Mouse (Mus musculus) lung, postnatal 0 days (tissue): Measurements from ENCODE around the gene Ptpn4. TPM values are rescaled to one million over a fixed set of nuclear protein-coding genes. Genes with fewer than 3 reads are reported as not detected.

Experiments
- ATAC-seq: fragments of 200-750 bp; cut with Nextera tagmentation; 2 replicates; pipeline ENCODE4 v1.8.0; 2017; ENCODE audit warnings: moderate library complexity
- DNase-seq: peaks from one replicate; pipeline ENCODE4 v3.0.0-alpha.2; 2016; ENCODE audit warnings: low spot score
- H3K27ac ChIP-seq: fragments of 300-500 bp; sonication (generic); 2 replicates; pipeline ENCODE4 v1.5.1; 2014; ENCODE audit warnings: antibody characterized with exemption, mild to moderate bottlenecking, low read length, mixed read lengths
- H3K27me3 ChIP-seq: fragments of 300-500 bp; sonication (generic); replicated peaks from 2 replicates; pipeline ENCODE4 v1.6.1; 2014; ENCODE audit warnings: low read length, mixed read lengths; ENCODE audit not compliant: insufficient read depth
- H3K36me3 ChIP-seq: fragments of 300-500 bp; sonication (generic); 2 replicates; pipeline ENCODE4 v1.6.1; 2014; ENCODE audit warnings: low read length, mixed read lengths; ENCODE audit not compliant: insufficient read depth
- H3K4me1 ChIP-seq: fragments of 300-500 bp; sonication (generic); 2 replicates; pipeline ENCODE4 v1.6.1; 2014; ENCODE audit warnings: antibody characterized with exemption, low read depth, low read length, mixed read lengths; ENCODE audit not compliant: insufficient read depth
- H3K4me2 ChIP-seq: fragments of 300-500 bp; sonication (generic); replicated peaks from 2 replicates; pipeline ENCODE4 v1.6.1; 2014; ENCODE audit warnings: low read depth, mild to moderate bottlenecking, low read length, moderate library complexity, mixed read lengths
- H3K4me3 ChIP-seq: fragments of 300-500 bp; sonication (generic); 2 replicates; pipeline ENCODE4 v1.5.1; 2014; ENCODE audit warnings: low read depth, low read length
- H3K9ac ChIP-seq: fragments of 300-500 bp; sonication (generic); replicated peaks from 2 replicates; pipeline ENCODE4 v1.6.1; 2014; ENCODE audit warnings: low read depth, mild to moderate bottlenecking
- H3K9me3 ChIP-seq: fragments of 300-500 bp; sonication (generic); 2 replicates; pipeline ENCODE4 v1.6.1; 2016; ENCODE audit warnings: low read length, mixed read lengths
- CTCF ChIP-seq: IDR thresholded peaks from 2 replicates; pipeline ENCODE4 v1.5.1; 2016; ENCODE audit warnings: antibody characterized with exemption, mild to moderate bottlenecking
- EP300 ChIP-seq: IDR thresholded peaks from 2 replicates; pipeline ENCODE4 v1.6.1; 2016; ENCODE audit warnings: antibody characterized with exemption, mild to moderate bottlenecking, control low read depth
- WGBS: fragments of 180-500 bp; shearing (Covaris S2); extraction: QIAGEN DNeasy Blood & Tissue Kit; methylation state at CpG from one replicate; pipeline ENCODE4 v1.1.7; 2014; 5-methylcytosine and 5-hydroxymethylcytosine counted together
- polyA plus RNA-seq: library from polyadenylated mRNA; unstranded; fragments of >200 nt; fragmentation: Nextera tagmentation; extraction: Ambion mirVana; gene quantifications from 2 replicates; pipeline ENCODE4 v1.2.1, GENCODE M21; 2015

Ptpn4 gene
- polyA plus RNA-seq, 1 experiment from 2014 or later = 4.8 TPM

DNA sequence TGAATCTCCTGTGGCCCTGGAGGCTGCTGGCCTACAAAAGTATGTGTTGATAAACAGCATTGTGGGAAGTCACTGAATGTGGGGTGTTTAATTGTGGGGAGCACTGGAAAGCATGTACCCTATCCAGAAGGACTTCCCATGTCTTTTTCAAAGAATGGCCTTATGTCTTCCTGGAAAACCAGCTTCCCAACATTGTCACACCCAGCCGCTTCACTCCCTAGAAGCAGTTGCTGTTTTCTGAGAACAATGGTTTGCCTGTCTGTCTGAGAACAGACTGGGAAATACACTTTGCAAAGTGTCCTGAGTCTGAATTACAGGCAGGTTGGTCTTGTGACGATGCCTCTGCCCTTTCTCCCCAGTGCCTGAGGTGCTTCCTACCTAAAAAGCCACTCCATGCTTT lies 29.9 kb upstream of the Ptpn4 start:
- 34% methylated on average over 2 of the region's 2 CpGs for WGBS
- no peak overlapping the region for H3K9ac ChIP-seq
- ATAC-seq = peak; percentile 28; the same call in 1 of the 2 replicates
- H3K4me3 ChIP-seq = no peak overlapping the region
- no peak for DNase-seq
- H3K4me1 ChIP-seq = no peaks in the 10 kb centered on the region
- no peak overlapping the region for H3K4me2 ChIP-seq
- no peaks in the 10 kb centered on the region for H3K9me3 ChIP-seq
- peak; percentile 55; the same call in 1 of the 2 replicates for TF ChIP-seq EP300
- TF ChIP-seq CTCF = no peak
- H3K27ac ChIP-seq = no peak overlapping the region
- no peaks in the 10 kb centered on the region for H3K27me3 ChIP-seq
- H3K36me3 ChIP-seq = no peaks in the 10 kb centered on the region

DNA sequence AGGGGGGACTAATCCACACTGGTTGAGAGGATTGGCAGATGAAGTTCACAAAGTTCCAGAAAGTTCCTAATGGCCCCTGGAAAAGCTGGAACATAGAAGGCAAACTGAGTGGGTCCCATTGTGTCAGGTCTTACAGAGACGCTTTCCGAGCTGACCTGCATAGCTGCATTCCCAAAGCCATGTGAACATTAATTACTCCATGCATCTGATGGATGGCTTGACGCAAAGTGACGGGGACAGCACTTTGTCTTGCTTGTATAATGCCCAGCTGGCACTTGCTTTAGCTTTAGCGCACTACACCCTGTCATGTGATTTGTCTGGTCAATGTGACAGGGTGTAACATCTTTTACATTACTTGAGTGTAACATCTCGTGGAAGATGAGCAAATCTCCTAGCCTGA lies 27.9 kb upstream of the Ptpn4 start:
- TF ChIP-seq EP300 = no peak
- no peak for TF ChIP-seq CTCF
- ATAC-seq = no peak

DNA sequence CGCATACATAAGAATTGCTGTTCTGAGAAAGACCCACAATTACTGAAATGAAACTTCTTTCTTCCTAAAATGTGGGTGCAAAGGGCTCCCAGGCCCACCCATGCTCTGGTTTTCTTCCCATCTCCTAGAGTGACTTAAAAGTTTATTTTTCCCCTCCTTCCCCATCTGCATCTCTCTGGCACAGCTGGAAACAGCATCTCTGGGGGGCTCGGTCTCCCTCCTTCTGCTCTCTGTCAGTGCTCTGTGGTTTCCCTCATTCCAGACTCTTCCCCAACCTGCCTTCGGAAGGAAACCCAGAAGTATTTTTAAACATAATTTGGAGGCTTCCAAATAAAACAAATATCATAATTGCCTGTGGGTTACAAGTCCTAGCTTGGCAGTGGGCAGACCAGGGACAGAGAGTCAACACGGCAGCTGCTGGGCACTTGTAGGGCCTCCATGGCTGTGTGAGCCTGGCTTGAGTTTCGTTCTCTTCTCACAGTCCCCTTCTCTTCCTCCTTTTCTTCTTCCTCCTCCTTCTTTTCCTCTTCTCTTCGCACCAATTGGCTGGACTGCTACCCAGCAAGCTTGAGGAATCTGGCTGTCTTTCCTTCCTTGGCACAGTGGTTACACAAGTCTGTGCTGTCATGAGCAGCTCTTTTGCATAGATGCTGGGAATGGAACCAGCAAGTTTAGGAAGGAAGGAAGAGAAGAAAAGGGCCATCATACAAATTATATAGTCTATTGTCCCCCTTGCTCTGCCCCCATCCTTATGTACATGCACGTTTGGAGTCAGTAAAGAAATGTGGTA lies 26.3 kb upstream of the Ptpn4 start:
- H3K4me3 ChIP-seq = no peak overlapping the region
- TF ChIP-seq EP300 = no peak
- DNase-seq (no peak), ATAC-seq (no peak)
- no peak overlapping the region for H3K27ac ChIP-seq
- WGBS = 67% methylated on average over 7 of the region's 7 CpGs
- H3K4me2 ChIP-seq = no peak overlapping the region
- H3K4me1 ChIP-seq = no peaks in the 10 kb centered on the region
- H3K9ac ChIP-seq = no peak overlapping the region
- no peaks in the 10 kb centered on the region for H3K27me3 ChIP-seq
- no peaks in the 10 kb centered on the region for H3K9me3 ChIP-seq
- H3K36me3 ChIP-seq = no peaks in the 10 kb centered on the region

More for the DNA sequence above, 27.9 kb upstream of the Ptpn4 start:
- Histone ChIP-seq H3K27me3 (no peaks in the 10 kb centered on the region), H3K36me3 (no peaks in the 10 kb centered on the region), H3K4me1 (no peaks in the 10 kb centered on the region), H3K27ac (no peak overlapping the region), H3K4me3 (no peak overlapping the region), H3K4me2 (no peak overlapping the region), H3K9me3 (no peaks in the 10 kb centered on the region), H3K9ac (no peak overlapping the region)
- no peak for DNase-seq
- 71% methylated on average over 6 of the region's 6 CpGs for WGBS

DNA sequence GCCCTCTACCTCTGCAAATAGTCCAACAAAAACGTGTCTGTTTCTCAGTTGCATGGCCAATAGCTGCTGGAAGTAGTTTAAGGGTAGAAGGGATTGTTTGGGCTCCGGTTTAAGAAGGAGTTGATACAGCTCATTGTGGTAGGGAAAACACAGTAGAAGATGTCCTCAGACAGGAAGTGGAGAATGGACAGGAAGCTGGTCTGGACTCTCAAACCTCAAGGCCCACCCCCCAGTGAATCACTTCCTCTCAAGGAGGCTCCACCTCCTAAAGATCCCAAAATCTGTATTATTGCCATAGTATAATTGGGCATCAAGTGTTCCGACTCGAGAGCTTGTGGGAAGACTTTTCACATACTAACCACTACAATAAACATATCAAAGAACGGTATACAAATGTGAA lies 22.2 kb upstream of the Ptpn4 start:
- Histone ChIP-seq H3K9me3 (no peaks in the 10 kb centered on the region; the same call in 1 of the 2 replicates), H3K4me2 (no peak overlapping the region), H3K4me3 (no peak overlapping the region), H3K4me1 (no peaks in the 10 kb centered on the region), H3K9ac (no peak overlapping the region), H3K27me3 (no peaks in the 10 kb centered on the region), H3K27ac (no peak overlapping the region), H3K36me3 (no peaks in the 10 kb centered on the region)
- ATAC-seq (no peak), DNase-seq (no peak)
- no peak for TF ChIP-seq CTCF
- TF ChIP-seq EP300 = no peak
- WGBS = 71% methylated on average over 5 of the region's 5 CpGs

DNA sequence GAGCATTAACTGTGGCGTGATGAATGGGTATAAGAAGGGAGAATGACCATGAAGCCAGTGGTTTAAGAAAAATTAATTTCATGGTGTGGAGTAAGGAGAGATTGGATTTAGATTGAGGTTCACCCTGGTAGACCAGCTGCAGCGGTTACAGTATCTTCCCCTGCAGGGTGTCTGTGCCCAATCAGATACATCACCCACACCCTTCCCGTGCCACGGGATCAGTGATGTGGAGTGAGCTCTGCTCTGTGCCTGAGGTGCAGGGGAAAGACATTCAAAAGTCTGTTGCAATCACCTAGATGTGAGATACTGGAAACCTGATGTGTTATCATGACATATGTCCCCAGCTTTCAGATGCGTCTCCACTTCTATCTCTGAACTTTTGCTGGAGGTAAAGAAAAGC lies 15.6 kb upstream of the Ptpn4 start:
- Histone ChIP-seq H3K4me2 (no peak overlapping the region), H3K4me1 (no peaks in the 10 kb centered on the region), H3K27me3 (no peaks in the 10 kb centered on the region), H3K4me3 (no peak overlapping the region), H3K27ac (no peak overlapping the region), H3K9ac (no peak overlapping the region), H3K36me3 (no peaks in the 10 kb centered on the region), H3K9me3 (no peaks in the 10 kb centered on the region; the same call in 1 of the 2 replicates)
- DNase-seq = no peak
- ATAC-seq = no peak
- TF ChIP-seq EP300 (no peak), CTCF (no peak)
- WGBS = 79% methylated on average over 5 of the region's 5 CpGs

DNA sequence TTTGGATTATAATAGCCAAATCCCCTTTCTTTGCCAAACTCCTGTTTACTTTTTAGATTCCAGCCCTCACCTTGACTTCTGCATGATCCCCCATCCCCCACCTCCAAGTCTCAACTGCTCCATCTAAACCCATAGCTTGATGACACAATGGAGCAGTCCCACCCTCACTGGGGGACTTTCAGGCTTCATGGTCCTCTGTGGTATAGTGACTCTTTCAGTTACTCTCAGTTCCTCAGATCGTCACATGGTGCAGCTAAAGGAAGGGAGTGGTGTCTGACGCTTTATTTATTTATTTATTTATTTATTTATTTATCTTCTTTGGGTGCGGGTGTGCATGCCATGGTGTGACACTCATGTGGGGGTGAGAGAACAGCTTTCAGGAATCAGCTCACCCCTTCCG lies 14.9 kb upstream of the Ptpn4 start:
- H3K9ac ChIP-seq = no peak overlapping the region
- DNase-seq = no peak
- no peaks in the 10 kb centered on the region for H3K4me1 ChIP-seq
- TF ChIP-seq CTCF (no peak), EP300 (no peak)
- no peak overlapping the region for H3K27ac ChIP-seq
- no peak overlapping the region for H3K4me2 ChIP-seq
- ATAC-seq = no peak
- no peak overlapping the region for H3K4me3 ChIP-seq
- 73% methylated on average over 4 of the region's 4 CpGs for WGBS
- no peaks in the 10 kb centered on the region for H3K36me3 ChIP-seq
- H3K9me3 ChIP-seq = no peaks in the 10 kb centered on the region
- no peaks in the 10 kb centered on the region for H3K27me3 ChIP-seq
